Mouse (Mus musculus): ENCODE results near the gene Aicda. TPM values are rescaled to one million over a fixed set of nuclear protein-coding genes. Genes with fewer than 3 reads are reported as not detected.
A peak's percentile ranks its signal among the peaks of the same experiment; 100 is the strongest.

The Aicda gene
- total and polyA plus RNA-seq, 3 experiments = 5.4 to 41.1 (median 33.3) TPM

DNA sequence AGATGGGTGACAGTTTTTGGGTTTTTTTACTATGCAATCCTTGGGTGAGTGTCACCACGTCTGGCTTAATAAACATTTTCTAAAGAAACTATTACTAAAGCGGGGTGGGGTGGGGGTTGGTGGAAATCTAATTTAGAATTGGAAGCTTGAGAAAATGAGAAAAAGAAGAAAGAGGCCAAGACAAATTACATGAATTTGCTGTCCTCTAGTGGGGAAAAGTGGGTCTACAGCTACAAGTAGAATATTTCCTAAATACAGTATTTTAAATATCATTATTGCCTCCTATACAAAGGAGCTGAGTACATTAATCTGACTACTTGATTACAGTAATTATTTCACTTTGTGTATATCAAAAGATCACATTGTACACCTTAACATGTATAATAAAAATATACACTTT lies 34.2 kb upstream of the Aicda start (continued):
- TF ChIP-seq MAFK (IDR thresholded peaks at IDR 0.05; ENCODE audit: insufficient replicate concordance, low read length) = no peak

DNA sequence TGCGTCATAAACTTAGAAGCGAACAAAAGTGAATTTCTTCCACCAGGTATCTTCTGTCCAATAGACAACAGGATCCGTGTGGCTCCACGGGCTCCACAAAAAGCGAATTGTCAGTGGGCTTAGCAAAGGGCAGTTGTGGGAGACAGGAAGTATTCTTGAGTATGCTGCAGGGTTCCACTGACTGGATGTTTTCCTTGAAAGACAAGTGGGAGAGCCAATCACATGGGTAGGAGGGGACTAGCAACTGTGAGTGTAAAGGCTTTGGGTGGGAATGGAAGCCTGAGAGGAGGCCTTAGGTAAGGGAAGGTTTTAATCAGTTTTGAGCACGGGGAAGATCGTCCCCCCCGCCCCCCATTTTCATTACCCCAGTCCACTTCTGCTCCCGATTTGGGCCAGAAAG lies 31.0 kb upstream of the Aicda start:
- H3K9me3 ChIP-seq (replicated peaks; ENCODE audit: low read length) = peaks cover 2% of the 10 kb centered on the region
- H3K27ac ChIP-seq (ENCODE audit: insufficient read depth, low read depth) = no peak overlapping the region
- no peak overlapping the region for H3K9ac ChIP-seq (ENCODE audit: insufficient read depth, low read depth)
- TF ChIP-seq POLR2AphosphoS2 (IDR thresholded peaks at IDR 0.05; ENCODE audit: low read depth, low read length) (no peak), NRF1 (IDR thresholded peaks at IDR 0.05; ENCODE audit: low read depth, low read length) (no peak), JUN (IDR thresholded peaks at IDR 0.05; ENCODE audit: insufficient read depth, low read depth, low read length) (no peak), MAZ (IDR thresholded peaks at IDR 0.05; ENCODE audit: low read depth, low read length) (no peak), EP300 (IDR thresholded peaks at IDR 0.05; ENCODE audit: low read length) (no peak), RCOR1 (conservative IDR thresholded peaks at IDR 0.05; ENCODE audit: low read depth, low read length) (no peak), UBTF (IDR thresholded peaks at IDR 0.05; ENCODE audit: low read depth, low read length) (no peak), GABPA (IDR thresholded peaks at IDR 0.05; ENCODE audit: insufficient replicate concordance, low read depth, low read length) (no peak), USF2 (conservative IDR thresholded peaks at IDR 0.05; ENCODE audit: low read depth, low read length) (no peak), SIN3A (IDR thresholded peaks at IDR 0.05; ENCODE audit: low read length) (no peak), MAFK (IDR thresholded peaks at IDR 0.05; ENCODE audit: insufficient replicate concordance, low read length) (no peak), CHD1 (IDR thresholded peaks at IDR 0.05; ENCODE audit: low read depth, low read length) (no peak), ELF1 (IDR thresholded peaks at IDR 0.05; ENCODE audit: low read depth, low read length) (no peak), USF1 (IDR thresholded peaks at IDR 0.05; ENCODE audit: low read depth, low read length) (no peak)
- H3K27me3 ChIP-seq (replicated peaks) = peaks cover 4% of the 10 kb centered on the region
- dilution Hi-C loops (cut with MboI; ENCODE audit: extremely low pct_ligation_motif_present, extremely low pct_unique_long_range_greater_than_20kb, low sequenced_read_pairs) (no loop called here), in situ Hi-C loops (cut with MboI; ENCODE audit: low pct_ligation_motif_present, low pct_unique_long_range_greater_than_20kb, low sequenced_read_pairs) (loop anchor here (5.0 kb wide), 1 partner anchor 40 kb away; no protein-coding TSS in a partner anchor)
- H3K4me1 ChIP-seq (ENCODE audit: control insufficient read depth in 1 of 2, insufficient read depth in 2 of 2) = peaks cover 5 to 20% of the 10 kb centered on the region in 2 experiments; a peak in 2 of 4 replicates
- peak; percentile 29 for DNase-seq (ENCODE audit: extremely low read depth)
- H3K4me2 ChIP-seq (ENCODE audit: insufficient read depth, low read depth, poor library complexity, severe bottlenecking) = no peak overlapping the region
- no peaks in the 10 kb centered on the region for H3K79me2 ChIP-seq (replicated peaks; ENCODE audit: control insufficient read depth, extremely low read depth, insufficient read depth, poor library complexity, severe bottlenecking)
- no peak overlapping the region for H3K4me3 ChIP-seq (replicated peaks in 1 of 3; ENCODE audit: low read depth in 2 of 3, low read length in 2 of 3, poor library complexity in 1 of 3)
- H3K36me3 ChIP-seq (replicated peaks in 1 of 2; ENCODE audit: control insufficient read depth in 1 of 2, insufficient read depth in 1 of 2, low read length in 1 of 2) = no peaks in the 10 kb centered on the region

DNA sequence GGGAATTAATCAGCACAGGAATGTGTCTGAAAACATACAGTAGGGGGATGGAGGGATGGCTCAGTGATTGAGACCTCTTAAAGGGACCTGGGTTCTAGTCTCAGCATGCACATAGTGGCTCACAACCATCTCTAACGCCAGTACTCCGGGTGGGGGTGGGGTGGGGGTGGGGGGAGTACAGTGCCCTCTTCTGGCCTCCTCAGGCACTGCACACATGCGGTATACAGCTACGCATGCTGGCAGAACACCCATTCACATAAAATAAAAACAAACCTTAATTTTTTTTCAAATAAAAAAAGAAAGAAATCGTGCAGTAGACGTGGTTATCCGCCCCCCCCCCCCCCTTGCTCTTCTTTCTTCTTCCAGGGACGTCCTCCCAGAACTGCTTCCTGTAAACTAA lies 30.3 kb upstream of the Aicda start:
- Histone ChIP-seq H3K4me2 (ENCODE audit: insufficient read depth, low read depth, poor library complexity, severe bottlenecking) (no peak overlapping the region), H3K27ac (ENCODE audit: insufficient read depth, low read depth) (no peak overlapping the region)
- in situ Hi-C loops (cut with MboI; ENCODE audit: low pct_ligation_motif_present, low pct_unique_long_range_greater_than_20kb, low sequenced_read_pairs) = loop anchor here (5.0 kb wide), 1 partner anchor 39 kb away; no protein-coding TSS in a partner anchor

More for the DNA sequence above, 30.3 kb upstream of the Aicda start:
- Histone ChIP-seq H3K27me3 (replicated peaks) (peaks cover 4% of the 10 kb centered on the region), H3K9me3 (replicated peaks; ENCODE audit: low read length) (peaks cover 2% of the 10 kb centered on the region), H3K9ac (ENCODE audit: insufficient read depth, low read depth) (no peak overlapping the region), H3K4me1 (ENCODE audit: control insufficient read depth in 1 of 2, insufficient read depth in 2 of 2) (peaks cover 5 to 25% of the 10 kb centered on the region in 2 experiments; a peak in 2 of 4 replicates), H3K79me2 (replicated peaks; ENCODE audit: control insufficient read depth, extremely low read depth, insufficient read depth, poor library complexity, severe bottlenecking) (no peaks in the 10 kb centered on the region), H3K4me3 (replicated peaks in 1 of 3; ENCODE audit: low read depth in 2 of 3, low read length in 2 of 3, poor library complexity in 1 of 3) (no peak overlapping the region), H3K36me3 (replicated peaks in 1 of 2; ENCODE audit: control insufficient read depth in 1 of 2, insufficient read depth in 1 of 2, low read length in 1 of 2) (no peaks in the 10 kb centered on the region)
- TF ChIP-seq CTCF (conservative IDR thresholded peaks at IDR 0.05 in 1 of 2, IDR thresholded peaks at IDR 0.05 in 1 of 2; ENCODE audit: low read depth in 2 of 2, low read length in 2 of 2) (peak in 1 of 2 experiments; percentile 7; a peak in 1 of 4 replicates), PAX5 (IDR thresholded peaks at IDR 0.05; ENCODE audit: low read length) (no peak)
- dilution Hi-C loops (cut with MboI; ENCODE audit: extremely low pct_ligation_motif_present, extremely low pct_unique_long_range_greater_than_20kb, low sequenced_read_pairs) = no loop called here
- no peak for DNase-seq (ENCODE audit: extremely low read depth)

All from CH12.LX (cell line).